Mouse (Mus musculus) CH12.LX (cell line): ENCODE measurements around the gene Mllt10. TPM values are rescaled to one million over a fixed set of nuclear protein-coding genes. Genes with fewer than 3 reads are reported as not detected.

Experiments used
- DNase-seq: peaks from one replicate; pipeline ENCODE4 v3.0.0-alpha.2; 2013; ENCODE audit errors: extremely low read depth
- H3K27ac ChIP-seq: 2 replicates; pipeline ENCODE4 v1.5.1; 2012; ENCODE audit warnings: low read depth, mild to moderate bottlenecking, control low read depth, moderate library complexity; ENCODE audit not compliant: insufficient read depth
- H3K27me3 ChIP-seq: replicated peaks from 2 replicates; pipeline ENCODE3; 2012; ENCODE audit warnings: inconsistent platforms
- H3K36me3 ChIP-seq, 2 experiments: replicated peaks in 1 of 2; 2 replicates each; pipeline versions ENCODE3 to v1.6.1; 2012; ENCODE audit warnings: inconsistent platforms in 1 of 2, low read length in 1 of 2, mild to moderate bottlenecking in 1 of 2, mixed read lengths in 1 of 2, moderate library complexity in 1 of 2; ENCODE audit not compliant: control insufficient read depth in 1 of 2, insufficient read depth in 1 of 2
- H3K4me1 ChIP-seq, 2 experiments: 2 replicates each; pipeline ENCODE4 v1.6.1; 2012; ENCODE audit warnings: inconsistent platforms in 1 of 2, moderate library complexity in 1 of 2; ENCODE audit not compliant: insufficient read depth in 2 of 2, control insufficient read depth in 1 of 2
- H3K4me2 ChIP-seq: 2 replicates; pipeline ENCODE4 v1.6.1; 2012; ENCODE audit warnings: low read depth, mild to moderate bottlenecking, control low read depth; ENCODE audit not compliant: poor library complexity, insufficient read depth, severe bottlenecking
- H3K4me3 ChIP-seq, 3 experiments: fragments of 150-350 bp in 1 of 3; sonication (generic) in 1 of 3; replicated peaks in 1 of 3; 2 replicates each; pipeline versions ENCODE3 to v1.5.1; 2011 to 2012; ENCODE audit warnings: low read depth in 2 of 3, low read length in 2 of 3, mild to moderate bottlenecking in 2 of 3, moderate library complexity in 2 of 3, control low read depth in 1 of 3, improper control_type of control experiment in 1 of 3, inconsistent platforms in 1 of 3, mixed read lengths in 1 of 3; ENCODE audit not compliant: poor library complexity in 1 of 3
- H3K79me2 ChIP-seq: replicated peaks from 2 replicates; pipeline ENCODE4 v1.6.1; 2012; ENCODE audit warnings: mild to moderate bottlenecking, moderate library complexity; ENCODE audit not compliant: control insufficient read depth, poor library complexity, insufficient read depth, severe bottlenecking; ENCODE audit errors: extremely low read depth
- H3K9ac ChIP-seq: 2 replicates; pipeline ENCODE4 v1.6.1; 2012; ENCODE audit warnings: low read depth, mild to moderate bottlenecking, control low read depth, moderate library complexity; ENCODE audit not compliant: insufficient read depth
- H3K9me3 ChIP-seq: replicated peaks from 2 replicates; pipeline ENCODE3; 2012; ENCODE audit warnings: low read length, inconsistent platforms, mixed read lengths
- E2F4 ChIP-seq: IDR thresholded peaks from 2 replicates; pipeline ENCODE4 v1.6.1; 2011; ENCODE audit warnings: low read depth, low read length, improper control_type of control experiment; ENCODE audit not compliant: insufficient replicate concordance
- ELF1 ChIP-seq: IDR thresholded peaks from 2 replicates; pipeline ENCODE4 v1.6.1; 2014; ENCODE audit warnings: low read depth, mild to moderate bottlenecking, inconsistent platforms, low read length, improper control_type of control experiment
- ETS1 ChIP-seq: conservative IDR thresholded peaks from 2 replicates; pipeline ENCODE4 v1.6.1; 2012; ENCODE audit warnings: low read depth, mild to moderate bottlenecking, inconsistent platforms, low read length, improper control_type of control experiment, moderate library complexity
- GABPA ChIP-seq: IDR thresholded peaks from 2 replicates; pipeline ENCODE4 v1.6.1; 2012; ENCODE audit warnings: low read depth, low read length, improper control_type of control experiment, inconsistent platforms; ENCODE audit not compliant: insufficient replicate concordance
- HCFC1 ChIP-seq: IDR thresholded peaks from 2 replicates; pipeline ENCODE4 v1.6.1; 2012; ENCODE audit warnings: low read depth, mild to moderate bottlenecking, inconsistent platforms, low read length, improper control_type of control experiment
- IRF4 ChIP-seq: IDR thresholded peaks from 2 replicates; pipeline ENCODE4 v1.6.1; 2014; ENCODE audit warnings: low read depth, mild to moderate bottlenecking, inconsistent platforms, low read length, improper control_type of control experiment
- JUN ChIP-seq: IDR thresholded peaks from 2 replicates; pipeline ENCODE4 v1.6.1; 2011; ENCODE audit warnings: low read depth, mild to moderate bottlenecking, low read length, improper control_type of control experiment, moderate library complexity; ENCODE audit not compliant: insufficient read depth
- JUND ChIP-seq: conservative IDR thresholded peaks from 2 replicates; pipeline ENCODE4 v1.6.1; 2011; ENCODE audit warnings: low read depth, low read length, improper control_type of control experiment
- KAT2A ChIP-seq: IDR thresholded peaks from 2 replicates; pipeline ENCODE4 v1.6.1; 2012; ENCODE audit warnings: low read length, improper control_type of control experiment, inconsistent platforms; ENCODE audit not compliant: insufficient replicate concordance
- MAFK ChIP-seq: IDR thresholded peaks from 2 replicates; pipeline ENCODE4 v1.6.1; 2011; ENCODE audit warnings: low read length, improper control_type of control experiment; ENCODE audit not compliant: insufficient replicate concordance
- MAX ChIP-seq: IDR thresholded peaks from 2 replicates; pipeline ENCODE4 v1.6.1; 2011; ENCODE audit warnings: low read length, improper control_type of control experiment
- MEF2A ChIP-seq: IDR thresholded peaks from 2 replicates; pipeline ENCODE4 v1.6.1; 2014; ENCODE audit warnings: low read depth, mild to moderate bottlenecking, inconsistent platforms, low read length, improper control_type of control experiment, borderline replicate concordance
- MYC ChIP-seq: IDR thresholded peaks from 2 replicates; pipeline ENCODE4 v1.6.1; 2011; ENCODE audit warnings: low read depth, mild to moderate bottlenecking, improper control_type of control experiment, low read length
- NELFE ChIP-seq: IDR thresholded peaks from 2 replicates; pipeline ENCODE4 v1.6.1; 2011; ENCODE audit warnings: low read depth, low read length, improper control_type of control experiment
- PAX5 ChIP-seq: IDR thresholded peaks from 2 replicates; pipeline ENCODE4 v1.6.1; 2012; ENCODE audit warnings: low read length, inconsistent platforms, mixed read lengths
- POLR2A ChIP-seq: IDR thresholded peaks from 2 replicates; pipeline ENCODE4 v1.6.1; 2011; ENCODE audit warnings: low read depth, mild to moderate bottlenecking, improper control_type of control experiment, low read length
- RAD21 ChIP-seq: IDR thresholded peaks from 2 replicates; pipeline ENCODE4 v1.6.1; 2011; ENCODE audit warnings: low read depth, mild to moderate bottlenecking, low read length, improper control_type of control experiment, moderate library complexity
- RCOR1 ChIP-seq: conservative IDR thresholded peaks from 2 replicates; pipeline ENCODE4 v1.6.1; 2012; ENCODE audit warnings: low read depth, mild to moderate bottlenecking, inconsistent platforms, low read length, improper control_type of control experiment
- SIN3A ChIP-seq: IDR thresholded peaks from 2 replicates; pipeline ENCODE4 v1.6.1; 2012; ENCODE audit warnings: low read length, improper control_type of control experiment, inconsistent platforms
- SMC3 ChIP-seq: IDR thresholded peaks from 2 replicates; pipeline ENCODE4 v1.6.1; 2011; ENCODE audit warnings: low read depth, low read length, improper control_type of control experiment
- TBP ChIP-seq: conservative IDR thresholded peaks from 2 replicates; pipeline ENCODE4 v1.6.1; 2011; ENCODE audit warnings: low read depth, low read length, improper control_type of control experiment
- TCF12 ChIP-seq: IDR thresholded peaks from 2 replicates; pipeline ENCODE4 v1.6.1; 2014; ENCODE audit warnings: low read depth, mild to moderate bottlenecking, inconsistent platforms, low read length, improper control_type of control experiment
- UBTF ChIP-seq: IDR thresholded peaks from 2 replicates; pipeline ENCODE4 v1.6.1; 2012; ENCODE audit warnings: low read depth, mild to moderate bottlenecking, inconsistent platforms, low read length, improper control_type of control experiment, moderate library complexity
- USF1 ChIP-seq: IDR thresholded peaks from 2 replicates; pipeline ENCODE4 v1.6.1; 2014; ENCODE audit warnings: low read depth, mild to moderate bottlenecking, inconsistent platforms, low read length, improper control_type of control experiment
- USF2 ChIP-seq: conservative IDR thresholded peaks from 2 replicates; pipeline ENCODE4 v1.6.1; 2011; ENCODE audit warnings: low read depth, low read length, improper control_type of control experiment
- ZKSCAN1 ChIP-seq: IDR thresholded peaks from 2 replicates; pipeline ENCODE4 v1.6.1; 2012; ENCODE audit warnings: low read depth, inconsistent platforms, low read length, improper control_type of control experiment, borderline replicate concordance
- ZMIZ1 ChIP-seq: IDR thresholded peaks from 2 replicates; pipeline ENCODE4 v1.6.1; 2012; ENCODE audit warnings: low read depth, mild to moderate bottlenecking, inconsistent platforms, low read length, improper control_type of control experiment
- dilution Hi-C: fragments of 300-500 bp; cut with MboI; formaldehyde crosslinking; loops from 2 replicates; pipeline ENCODE4 v1.14.3; 2020; ENCODE audit warnings: low sequenced_read_pairs; ENCODE audit not compliant: extremely low pct_unique_long_range_greater_than_20kb, extremely low pct_ligation_motif_present
- in situ Hi-C: fragments of 300-500 bp; cut with MboI; formaldehyde crosslinking; loops from 3 replicates; pipeline ENCODE4 v1.14.3; 2019; ENCODE audit warnings: low sequenced_read_pairs, low pct_ligation_motif_present, low pct_unique_long_range_greater_than_20kb, mixed read lengths
- polyA plus RNA-seq: library from polyadenylated mRNA; unstranded; fragments of >175 nt; gene quantifications from 2 replicates; pipeline ENCODE4 v1.2.1, GENCODE M21; 2012; ENCODE audit warnings: low read depth; ENCODE audit not compliant: insufficient read length
- total RNA-seq, 2 experiments: library from RNA; depleted of rRNA; stranded (reverse); fragments of 300-350 nt in 1 of 2; fragments of >200 nt in 1 of 2; gene quantifications; 2 replicates each; pipeline ENCODE4 v1.2.3; 2012 to 2014

Mllt10 gene
- total and polyA plus RNA-seq, 3 experiments: 22.0 to 39.2 (median 27.2) TPM

DNA sequence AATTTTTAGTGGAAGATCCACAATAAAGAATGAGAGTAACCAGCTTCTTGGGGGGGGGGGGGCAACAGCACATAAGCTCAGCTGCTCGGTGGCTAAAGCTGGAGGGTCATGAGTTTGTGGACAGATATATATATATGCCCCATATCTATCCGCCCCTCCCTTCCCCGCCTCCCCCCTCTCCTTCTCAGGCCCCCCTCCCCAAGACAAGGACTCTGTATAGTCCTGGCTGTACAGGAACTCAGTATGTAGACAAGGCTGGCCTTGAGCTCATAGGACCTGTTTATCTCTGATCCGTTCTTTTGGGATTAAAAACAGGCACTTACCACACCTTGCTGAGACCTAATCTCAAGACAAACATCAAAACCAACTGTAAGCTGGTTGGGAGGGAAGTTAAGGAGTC lies 154.9 kb downstream of the Mllt10 start:
- TF ChIP-seq PAX5: no peak
- no peak for TF ChIP-seq ZMIZ1
- no peak for TF ChIP-seq POLR2A
- no peak for TF ChIP-seq USF1
- no peak for TF ChIP-seq KAT2A
- TF ChIP-seq TBP: no peak
- TF ChIP-seq ELF1: no peak
- no peak for TF ChIP-seq SMC3
- TF ChIP-seq NELFE: no peak
- TF ChIP-seq ZKSCAN1: no peak
- no peak for TF ChIP-seq JUN
- no peak for TF ChIP-seq MAFK
- no peak for TF ChIP-seq USF2
- no peak for TF ChIP-seq JUND
- TF ChIP-seq RAD21: no peak
- TF ChIP-seq E2F4: no peak
- no peak for TF ChIP-seq ETS1

DNA sequence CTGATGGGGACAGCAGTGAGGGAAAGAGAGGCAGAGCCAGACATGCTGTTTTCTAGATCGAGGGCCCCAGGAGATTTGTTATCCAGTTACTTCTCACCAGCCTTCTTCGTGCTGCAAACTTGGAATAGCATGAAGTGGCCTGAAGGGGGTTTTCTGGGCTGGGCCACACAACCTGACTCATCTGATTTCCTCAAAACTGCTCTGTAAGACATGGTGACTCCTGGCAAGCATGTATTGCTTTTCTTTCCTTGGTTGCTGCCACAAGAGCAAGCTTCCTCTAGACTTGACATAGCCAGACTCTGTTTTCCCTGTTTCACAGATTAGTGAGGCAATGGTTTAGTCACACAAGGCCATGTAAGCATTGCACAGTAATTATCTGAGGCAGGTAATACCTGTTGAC lies 159.0 kb downstream of the Mllt10 start:
- TF ChIP-seq GABPA: no peak
- no peak for TF ChIP-seq TCF12
- no peak for TF ChIP-seq RCOR1
- no peak for TF ChIP-seq MYC
- no peak for TF ChIP-seq MEF2A
- TF ChIP-seq E2F4: no peak
- no peak for TF ChIP-seq ELF1
- TF ChIP-seq ETS1: no peak
- no peak for TF ChIP-seq HCFC1
- TF ChIP-seq MAX: no peak
- no peak for TF ChIP-seq KAT2A
- no peak for TF ChIP-seq ZKSCAN1
- no peak for TF ChIP-seq ZMIZ1
- no peak for TF ChIP-seq SIN3A
- no peak for TF ChIP-seq POLR2A
- no peak for TF ChIP-seq JUND
- no peak for TF ChIP-seq UBTF
- no peak for TF ChIP-seq IRF4
- Histone ChIP-seq H3K27ac (no peak overlapping the region), H3K27me3 (no peaks in the 10 kb centered on the region), H3K79me2 (no peaks in the 10 kb centered on the region), H3K9ac (no peak overlapping the region), H3K4me2 (no peak overlapping the region), H3K4me1 (peaks cover 0 to 30% of the 10 kb centered on the region in 2 experiments; a peak in 3 of 4 replicates), H3K4me3 (no peak overlapping the region), H3K36me3 (peaks cover 62 to 83% of the 10 kb centered on the region in 2 experiments), H3K9me3 (no peaks in the 10 kb centered on the region)
- dilution Hi-C loops (no loop called here), in situ Hi-C loops (no loop called here)
- DNase-seq: peak; percentile 44

More for the DNA sequence above, 154.9 kb downstream of the Mllt10 start:
- dilution Hi-C loops (no loop called here), in situ Hi-C loops (loop anchor here (5.0 kb wide), 1 partner anchor 183 kb away; no protein-coding TSS in a partner anchor)
- Histone ChIP-seq H3K27me3 (no peaks in the 10 kb centered on the region), H3K36me3 (peaks cover 64 to 83% of the 10 kb centered on the region in 2 experiments), H3K4me3 (no peak overlapping the region), H3K4me1 (peaks cover 0 to 23% of the 10 kb centered on the region in 2 experiments; a peak in 2 of 4 replicates), H3K79me2 (0 out of 2 replicates have a peak, but pooled peaks cover 2% of the 10 kb centered on the region), H3K9ac (no peak overlapping the region), H3K4me2 (no peak overlapping the region), H3K9me3 (no peaks in the 10 kb centered on the region), H3K27ac (no peak overlapping the region)
- no peak for DNase-seq
